In genomic region chr15:80683990-80684389, GRCm38 (mm10) we compare ENCODE assay signal across 14 mouse cellular contexts. TPM values are rescaled to one million over a fixed set of nuclear protein-coding genes. Genes with fewer than 3 reads are reported as not detected.
DNase-seq lines count a peak whose midpoint lies in the region; ATAC-seq and TF ChIP-seq lines count a peak whose summit lies in the region.
"Had no signal": no experiment of that assay in that cellular context is flagged by ENCODE, and none has a peak within 500 bp of the region (broad histone marks: within the 10 kb centered on the region; RNA-seq: fewer than 3 reads in every experiment).

No protein-coding gene starts in this region.

- H3K4me2 ChIP-seq in forebrain, embryonic 14.5 days (ENCODE audit: low read length): no peak overlapping the region
- no peak overlapping the region for H3K4me2 ChIP-seq in forebrain, embryonic 15.5 days (replicated peaks)
- H3K4me2 ChIP-seq: embryonic facial prominence, embryonic 12.5 days; heart, embryonic 12.5 days; limb, embryonic 15.5 days; lung, embryonic 15.5 days had no signal

- intact Hi-C loops in gastrocnemius, adult 2 months (cut with DNase I): no loop called here

- H3K4me3 ChIP-seq in forebrain, embryonic 14.5 days (ENCODE audit: low read depth, low read length): no peak overlapping the region
- no peak overlapping the region for H3K4me3 ChIP-seq in forebrain, embryonic 15.5 days
- no peak overlapping the region for H3K4me3 ChIP-seq in layer of hippocampus, adult 2 months
- H3K4me3 ChIP-seq in midbrain, embryonic 10.5 days: no peak overlapping the region
- H3K4me3 ChIP-seq in gastrocnemius, adult 2 months: no peak overlapping the region
- H3K4me3 ChIP-seq: embryonic facial prominence, embryonic 12.5 days; heart, embryonic 12.5 days; limb, embryonic 15.5 days; lung, embryonic 15.5 days had no signal

- H3K36me3 ChIP-seq in forebrain, embryonic 14.5 days (ENCODE audit: control insufficient read depth, insufficient read depth, low read length): no peaks in the 10 kb centered on the region
- H3K36me3 ChIP-seq in forebrain, embryonic 15.5 days: no peaks in the 10 kb centered on the region
- H3K36me3 ChIP-seq in midbrain, embryonic 10.5 days: no peaks in the 10 kb centered on the region
- H3K36me3 ChIP-seq: embryonic facial prominence, embryonic 12.5 days; heart, embryonic 12.5 days; limb, embryonic 15.5 days; lung, embryonic 15.5 days had no signal

- H3K27ac ChIP-seq in forebrain, embryonic 14.5 days (ENCODE audit: low read depth, low read length): no peak overlapping the region; the same call in 1 of the 2 replicates
- H3K27ac ChIP-seq in forebrain, embryonic 15.5 days (replicated peaks): no peak overlapping the region
- H3K27ac ChIP-seq in layer of hippocampus, adult 2 months: peak overlapping the region; percentile 3; the same call in 1 of the 2 replicates
- peak overlapping the region; percentile 69 for H3K27ac ChIP-seq in midbrain, embryonic 10.5 days (replicated peaks)
- H3K27ac ChIP-seq in gastrocnemius, adult 2 months: no peak overlapping the region
- H3K27ac ChIP-seq: limb, embryonic 15.5 days; lung, embryonic 15.5 days had no signal

- no peak for DNase-seq in forebrain, embryonic 14.5 days (ENCODE audit: low spot score)
- no peak for DNase-seq in layer of hippocampus, adult 2 months (ENCODE audit: low spot score in 2 of 2)
- DNase-seq in layer of hippocampus, adult 18-20 months (ENCODE audit: low spot score in 2 of 2): no peak
- DNase-seq in midbrain, embryonic 10.5 days (ENCODE audit: low spot score): no peak
- peak; percentile 31 for DNase-seq in retina, embryonic 14.5 days (ENCODE audit: low spot score)
- no peak for DNase-seq in gastrocnemius, adult 2 months
- DNase-seq: adrenal gland, adult 2 months; heart, postnatal 4 days had no signal

- no peaks in the 10 kb centered on the region for H3K27me3 ChIP-seq in forebrain, embryonic 14.5 days (replicated peaks; ENCODE audit: control insufficient read depth, insufficient read depth, low read length)
- no peaks in the 10 kb centered on the region for H3K27me3 ChIP-seq in forebrain, embryonic 15.5 days
- peaks cover 43% of the 10 kb centered on the region for H3K27me3 ChIP-seq in midbrain, embryonic 10.5 days (ENCODE audit: low read depth, poor library complexity, severe bottlenecking)
- H3K27me3 ChIP-seq: embryonic facial prominence, embryonic 12.5 days; limb, embryonic 15.5 days; lung, embryonic 15.5 days had no signal

- peak; percentile 35; the same call in 1 of the 2 replicates for ATAC-seq in forebrain, embryonic 14.5 days
- ATAC-seq in forebrain, embryonic 15.5 days (replicated peaks): no peak
- ATAC-seq in CD4-positive, CD25-positive, alpha-beta regulatory T cell, adult 4 months: no peak

- TF ChIP-seq CTCF in layer of hippocampus, adult 2 months (conservative IDR thresholded peaks at IDR 0.05): no peak
- TF ChIP-seq CTCF in gastrocnemius, adult 2 months (IDR thresholded peaks at IDR 0.05): no peak

- 50% methylated on average over 3 of the region's 3 CpGs for WGBS in forebrain, embryonic 14.5 days
- WGBS in forebrain, embryonic 15.5 days: 58% methylated on average over 3 of the region's 3 CpGs
- WGBS in midbrain, embryonic 10.5 days: 55% methylated on average over 3 of the region's 3 CpGs

- H3K4me1 ChIP-seq in forebrain, embryonic 14.5 days (ENCODE audit: control insufficient read depth, insufficient read depth, low read length): peaks cover 25% of the 10 kb centered on the region
- H3K4me1 ChIP-seq in forebrain, embryonic 15.5 days: peaks cover 40% of the 10 kb centered on the region
- peaks cover 49% of the 10 kb centered on the region for H3K4me1 ChIP-seq in midbrain, embryonic 10.5 days

- peak overlapping the region; percentile 2; the same call in 1 of the 2 replicates for H3K9ac ChIP-seq in forebrain, embryonic 14.5 days (ENCODE audit: low read length)
- H3K9ac ChIP-seq in forebrain, embryonic 15.5 days (replicated peaks): no peak overlapping the region
- H3K9ac ChIP-seq: embryonic facial prominence, embryonic 12.5 days; heart, embryonic 12.5 days; limb, embryonic 15.5 days; lung, embryonic 15.5 days had no signal

- no peaks in the 10 kb centered on the region for H3K9me3 ChIP-seq in forebrain, embryonic 14.5 days (replicated peaks; ENCODE audit: control insufficient read depth, low read length)
- no peaks in the 10 kb centered on the region for H3K9me3 ChIP-seq in forebrain, embryonic 15.5 days
- H3K9me3 ChIP-seq in midbrain, embryonic 10.5 days (replicated peaks): no peaks in the 10 kb centered on the region
- H3K9me3 ChIP-seq: embryonic facial prominence, embryonic 12.5 days; heart, embryonic 12.5 days; limb, embryonic 15.5 days; lung, embryonic 15.5 days had no signal

RNA-seq across cellular contexts. Expression of gene Fam83f, which starts 12.3 kb away (rescaled TPM):
- polyA plus RNA-seq in forebrain, embryonic 14.5 days (2014; fragmentation: Nextera tagmentation; extraction: Ambion mirVana): not detected in 2 replicates
- polyA plus RNA-seq in forebrain, embryonic 15.5 days (2015; fragmentation: Nextera tagmentation; extraction: Ambion mirVana): 0.05 and 0.15 TPM in 2 replicates
- total RNA-seq in layer of hippocampus, adult 2 months (2021): under 1 TPM in 1 of 2 experiments, not detected in 1; 0.15 TPM
- total RNA-seq in layer of hippocampus, adult 18-20 months (2021): under 1 TPM in 1 of 2 experiments, not detected in 1; 0.10 TPM
- 0.26 and 0.64 TPM in 2 replicates for polyA plus RNA-seq in midbrain, embryonic 10.5 days (2016; fragmentation: Nextera tagmentation; extraction: Ambion mirVana)
- total RNA-seq in gastrocnemius, adult 2 months (2021): under 1 TPM in 1 of 2 experiments, not detected in 1; 0.10 TPM
- polyA plus RNA-seq in CD4-positive, CD25-positive, alpha-beta regulatory T cell, adult 4 months (2017; shearing (Covaris generic)): under 1 TPM in 1 of 2 experiments, not detected in 1; 0.30 TPM

RNA-seq across cellular contexts. Expression of gene Tnrc6b, which starts 27.1 kb away (rescaled TPM):
- polyA plus RNA-seq in forebrain, embryonic 14.5 days (2014; fragmentation: Nextera tagmentation; extraction: Ambion mirVana): 10.0 and 15.0 TPM in 2 replicates
- polyA plus RNA-seq in forebrain, embryonic 15.5 days (2015; fragmentation: Nextera tagmentation; extraction: Ambion mirVana): 34.2 and 35.2 TPM in 2 replicates
- total RNA-seq in layer of hippocampus, adult 2 months (2021): 100 to 1,000 TPM; 127 to 133 TPM
- 100 to 1,000 TPM in 1 of 2 experiments, 10 to 100 TPM in 1; 95.8 to 113 TPM for total RNA-seq in layer of hippocampus, adult 18-20 months (2021)
- polyA plus RNA-seq in midbrain, embryonic 10.5 days (2016; fragmentation: Nextera tagmentation; extraction: Ambion mirVana): 43.5 and 54.7 TPM in 2 replicates
- total RNA-seq in gastrocnemius, adult 2 months (2021): 10 to 100 TPM; 48.5 to 55.6 TPM
- 10 to 100 TPM; 58.7 to 84.9 TPM for polyA plus RNA-seq in CD4-positive, CD25-positive, alpha-beta regulatory T cell, adult 4 months (2017; shearing (Covaris generic))

Comparison
In these comparisons a context has a peak if more than half of its experiments do, and no peak if none do; other contexts are left out.
1. H3K27ac ChIP-seq: peak in layer of hippocampus, adult 2 months (single experiment) and midbrain, embryonic 10.5 days (single experiment); none in forebrain, embryonic 14.5 days (single experiment), forebrain, embryonic 15.5 days (single experiment) and gastrocnemius, adult 2 months (single experiment).